Mouse (Mus musculus): Measurements from ENCODE around the gene Mrgpra1. TPM values are rescaled to one million over a fixed set of nuclear protein-coding genes. Genes with fewer than 3 reads are reported as not detected.
"Not testable (repeated sequence)": the region's sequence is repeated elsewhere in the genome, so short reads cannot be mapped to it uniquely, and the experiment has no call there.

Mrgpra1 gene
- not detected in 2 replicates for polyA plus RNA-seq (2015; fragmentation: Nextera tagmentation; extraction: Ambion mirVana)

DNA sequence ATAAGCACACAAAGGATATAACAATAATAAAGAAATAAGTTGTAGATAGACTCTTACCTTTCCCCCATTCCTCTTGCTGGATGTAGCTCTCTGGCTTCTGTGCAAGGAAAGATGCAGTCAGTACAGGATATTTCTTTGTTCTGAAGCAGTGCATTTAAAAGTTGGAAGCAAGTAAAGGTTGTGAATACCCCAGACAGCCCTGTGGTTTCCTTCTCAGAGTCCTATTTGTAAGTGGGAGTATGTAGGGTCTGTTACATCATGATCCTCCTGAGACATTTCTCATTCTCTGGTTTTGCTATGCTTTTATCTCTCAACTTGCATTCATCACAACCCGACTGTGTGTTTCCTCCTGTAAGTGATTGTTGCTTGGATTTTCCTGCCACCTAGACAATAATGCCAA, at the start of gene Mrgpra1:
Mrgpra1 (minus strand) TSS at position 101 of the 400 bp plus-strand sequence.
- 83% methylated on average over 1 of the region's 1 CpGs for WGBS
- no peaks in the 10 kb centered on the region for H3K36me3 ChIP-seq
- H3K9me3 ChIP-seq, result 0 out of 2 replicates have a peak, but pooled peaks cover 11% of the 10 kb centered on the region
- H3K27ac ChIP-seq, result no peak within 1 kb of the TSS
- no peaks in the 10 kb centered on the region for H3K4me1 ChIP-seq
- no peaks in the 10 kb centered on the region for H3K27me3 ChIP-seq
- ATAC-seq (ENCODE audit: insufficient number of reproducible peaks, low FRiP score, low TSS enrichment, low read depth), result no peak
- no peak within 1 kb of the TSS for H3K4me3 ChIP-seq
- H3K4me2 ChIP-seq, result no peak within 1 kb of the TSS
- no peak within 1 kb of the TSS for H3K9ac ChIP-seq

- no peak overlapping the region for H3K4me3 ChIP-seq
- no peak overlapping the region for H3K4me2 ChIP-seq
- ATAC-seq (ENCODE audit: insufficient number of reproducible peaks, low FRiP score, low TSS enrichment, low read depth), result no peak
- no peaks in the 10 kb centered on the region for H3K4me1 ChIP-seq
- peaks cover 3% of the 10 kb centered on the region; the same call in 1 of the 2 replicates for H3K9me3 ChIP-seq
- H3K36me3 ChIP-seq, result no peaks in the 10 kb centered on the region
- H3K27ac ChIP-seq, result no peak overlapping the region
- no peaks in the 10 kb centered on the region for H3K27me3 ChIP-seq
- H3K9ac ChIP-seq, result no peak overlapping the region
These were observed 47.1 kb upstream of the Mrgpra1 start for GRCm38 (mm10) chr7:47401125-47401524.

DNA sequence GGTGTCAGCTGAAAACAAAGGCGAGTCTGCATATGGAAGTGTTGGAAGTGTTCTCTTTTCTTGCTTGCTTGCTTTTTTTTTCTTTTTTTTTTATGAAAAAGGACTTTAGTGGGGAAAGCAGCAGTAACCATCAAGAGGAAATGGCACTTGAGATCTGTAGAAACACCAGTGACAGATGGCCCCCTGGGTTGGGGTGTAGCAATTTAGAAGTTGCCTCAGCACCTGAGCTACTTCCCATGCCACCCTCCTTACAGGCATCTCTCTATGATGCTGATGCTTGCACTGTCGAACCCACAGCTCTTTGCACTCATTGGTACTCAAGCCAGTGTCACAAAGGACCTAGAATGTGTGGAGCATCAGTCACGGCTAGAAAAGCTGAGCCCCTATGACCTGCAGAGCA, 5.6 kb downstream of the Mrgpra1 start:
- Histone ChIP-seq H3K27me3 (no peaks in the 10 kb centered on the region), H3K9ac (no peak overlapping the region), H3K4me1 (no peaks in the 10 kb centered on the region), H3K27ac (no peak overlapping the region), H3K4me2 (no peak overlapping the region), H3K4me3 (no peak overlapping the region), H3K9me3 (no peaks in the 10 kb centered on the region; the same call in 1 of the 2 replicates), H3K36me3 (no peaks in the 10 kb centered on the region)
- 66% methylated on average over 3 of the region's 3 CpGs for WGBS
- ATAC-seq (ENCODE audit: insufficient number of reproducible peaks, low FRiP score, low TSS enrichment, low read depth), result no peak

- no peaks in the 10 kb centered on the region for H3K36me3 ChIP-seq
- H3K9me3 ChIP-seq, result no peaks in the 10 kb centered on the region; the same call in 1 of the 2 replicates
- H3K9ac ChIP-seq, result no peak overlapping the region
- no peak for ATAC-seq (ENCODE audit: insufficient number of reproducible peaks, low FRiP score, low TSS enrichment, low read depth)
- no peaks in the 10 kb centered on the region for H3K4me1 ChIP-seq
- H3K27me3 ChIP-seq, result no peaks in the 10 kb centered on the region
- no peak overlapping the region for H3K4me2 ChIP-seq
- no peak overlapping the region for H3K4me3 ChIP-seq
- WGBS, result 83% methylated on average over 4 of the region's 4 CpGs
- H3K27ac ChIP-seq, result no peak overlapping the region
These were observed 8.0 kb downstream of the Mrgpra1 start for GRCm38 (mm10) chr7:47345905-47346478.

GRCm38 (mm10) chr7:47341887-47342286, 12.2 kb downstream of the Mrgpra1 start:
- not testable (repeated sequence) for H3K4me1 ChIP-seq; H3K4me2 ChIP-seq; H3K27ac ChIP-seq; H3K4me3 ChIP-seq; H3K9me3 ChIP-seq; H3K36me3 ChIP-seq; ATAC-seq (ENCODE audit: insufficient number of reproducible peaks, low FRiP score, low TSS enrichment, low read depth); H3K27me3 ChIP-seq; H3K9ac ChIP-seq
- 79% methylated on average over 3 of the region's 3 CpGs for WGBS

DNA sequence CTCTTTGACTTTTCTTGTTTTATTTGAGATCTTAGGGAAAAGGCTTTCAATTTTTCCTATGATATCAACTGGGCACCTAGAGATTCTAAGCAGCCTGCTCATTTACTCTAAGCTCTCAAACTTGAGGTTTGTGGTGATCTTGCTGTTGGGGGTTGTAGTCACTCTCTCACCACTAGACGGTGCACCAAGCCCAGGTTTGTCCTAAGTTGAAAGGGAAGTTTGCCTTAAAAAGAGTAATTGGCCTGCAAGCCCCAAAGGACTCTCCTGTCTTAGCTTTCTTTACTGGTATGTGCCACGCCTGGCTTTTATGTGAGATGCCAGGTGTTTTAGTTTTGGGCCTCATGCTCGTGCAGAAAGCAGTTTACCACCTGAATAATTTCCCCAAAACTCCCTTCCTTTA, 12.7 kb downstream of the Mrgpra1 start:
- WGBS, result 67% methylated on average over 3 of the region's 3 CpGs
- not testable (repeated sequence) for H3K4me2 ChIP-seq; H3K4me1 ChIP-seq; ATAC-seq (ENCODE audit: insufficient number of reproducible peaks, low FRiP score, low TSS enrichment, low read depth); H3K9me3 ChIP-seq; H3K27ac ChIP-seq; H3K27me3 ChIP-seq; H3K4me3 ChIP-seq; H3K9ac ChIP-seq; H3K36me3 ChIP-seq

GRCm38 (mm10) chr7:47318299-47318698, 35.7 kb downstream of the Mrgpra1 start:
- Histone ChIP-seq H3K4me3 (no peak overlapping the region), H3K9ac (no peak overlapping the region), H3K4me1 (no peaks in the 10 kb centered on the region), H3K36me3 (no peaks in the 10 kb centered on the region), H3K9me3 (peaks cover 3% of the 10 kb centered on the region; the same call in 1 of the 2 replicates), H3K27me3 (no peaks in the 10 kb centered on the region), H3K27ac (no peak overlapping the region), H3K4me2 (no peak overlapping the region)
- no peak for ATAC-seq (ENCODE audit: insufficient number of reproducible peaks, low FRiP score, low TSS enrichment, low read depth)
- WGBS, result 45% methylated on average over 1 of the region's 1 CpGs

DNA sequence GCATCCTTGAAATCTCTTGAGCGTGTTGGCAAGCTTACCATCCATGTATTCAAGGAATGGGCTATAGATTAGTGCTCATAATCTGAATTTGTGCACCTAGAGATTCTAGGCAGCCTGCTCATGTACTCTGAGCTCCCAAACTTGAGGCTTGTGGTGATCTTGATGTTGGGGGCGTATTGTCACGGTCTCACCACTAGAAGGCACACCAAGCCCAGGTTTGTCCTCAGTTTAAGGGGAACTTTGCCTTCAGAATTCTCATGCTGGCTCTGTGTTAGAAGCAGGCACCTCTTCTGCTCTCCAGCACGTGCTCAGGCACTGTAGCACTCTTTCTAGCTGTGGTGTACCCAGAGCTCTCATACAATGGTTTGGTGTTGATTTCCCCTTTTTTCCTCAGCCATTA, 41.8 kb downstream of the Mrgpra1 start:
- no peak for ATAC-seq (ENCODE audit: insufficient number of reproducible peaks, low FRiP score, low TSS enrichment, low read depth)
- Histone ChIP-seq H3K4me3 (no peak overlapping the region), H3K4me2 (no peak overlapping the region), H3K27me3 (no peaks in the 10 kb centered on the region), H3K27ac (no peak overlapping the region), H3K9me3 (no peaks in the 10 kb centered on the region), H3K4me1 (no peaks in the 10 kb centered on the region), H3K9ac (no peak overlapping the region), H3K36me3 (no peaks in the 10 kb centered on the region)
- WGBS, result 33% methylated on average over 4 of the region's 4 CpGs

DNA sequence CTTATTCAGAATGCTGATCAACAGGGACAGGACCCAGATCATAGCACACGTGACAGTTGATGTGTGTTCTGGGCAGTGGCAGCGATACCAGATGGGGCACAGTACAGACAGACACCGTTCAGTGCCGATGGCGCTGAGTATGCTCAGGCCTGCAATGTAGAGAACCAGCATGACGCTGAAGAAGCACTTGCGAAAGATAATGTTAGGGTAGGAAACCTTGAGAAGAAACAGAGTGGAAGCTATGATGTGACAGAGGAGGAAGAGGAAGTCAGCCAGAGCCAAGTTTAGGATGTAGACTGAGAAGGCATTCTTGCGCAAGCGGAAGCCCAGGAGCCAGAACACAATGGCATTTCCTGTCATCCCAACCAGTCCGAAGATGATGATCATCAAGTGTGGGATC, 44.2 kb downstream of the Mrgpra1 start:
- Histone ChIP-seq H3K9ac (no peak overlapping the region), H3K9me3 (no peaks in the 10 kb centered on the region), H3K27me3 (no peaks in the 10 kb centered on the region), H3K4me3 (no peak overlapping the region), H3K4me1 (no peaks in the 10 kb centered on the region), H3K36me3 (no peaks in the 10 kb centered on the region), H3K4me2 (no peak overlapping the region), H3K27ac (no peak overlapping the region)
- WGBS, result 90% methylated on average over 10 of the region's 10 CpGs
- no peak for ATAC-seq (ENCODE audit: insufficient number of reproducible peaks, low FRiP score, low TSS enrichment, low read depth)

- ATAC-seq (ENCODE audit: insufficient number of reproducible peaks, low FRiP score, low TSS enrichment, low read depth); H3K4me1 ChIP-seq; H3K9ac ChIP-seq; H3K27ac ChIP-seq; H3K9me3 ChIP-seq; H3K36me3 ChIP-seq; H3K4me2 ChIP-seq; H3K4me3 ChIP-seq; H3K27me3 ChIP-seq: not testable (repeated sequence)
- 89% methylated on average over 5 of the region's 6 CpGs for WGBS
These were observed 49.4 kb downstream of the Mrgpra1 start for GRCm38 (mm10) chr7:47304661-47305060.

- H3K4me1 ChIP-seq; H3K36me3 ChIP-seq; H3K4me3 ChIP-seq; H3K27ac ChIP-seq; ATAC-seq (ENCODE audit: insufficient number of reproducible peaks, low FRiP score, low TSS enrichment, low read depth); H3K4me2 ChIP-seq; H3K27me3 ChIP-seq; H3K9me3 ChIP-seq; H3K9ac ChIP-seq: not testable (repeated sequence)
These were observed 54.4 kb downstream of the Mrgpra1 start for GRCm38 (mm10) chr7:47299612-47300011.

All from limb, embryonic 15.5 days (tissue).